9 mouse cellular contexts compared by ENCODE assay signal in the genomic region with DNA sequence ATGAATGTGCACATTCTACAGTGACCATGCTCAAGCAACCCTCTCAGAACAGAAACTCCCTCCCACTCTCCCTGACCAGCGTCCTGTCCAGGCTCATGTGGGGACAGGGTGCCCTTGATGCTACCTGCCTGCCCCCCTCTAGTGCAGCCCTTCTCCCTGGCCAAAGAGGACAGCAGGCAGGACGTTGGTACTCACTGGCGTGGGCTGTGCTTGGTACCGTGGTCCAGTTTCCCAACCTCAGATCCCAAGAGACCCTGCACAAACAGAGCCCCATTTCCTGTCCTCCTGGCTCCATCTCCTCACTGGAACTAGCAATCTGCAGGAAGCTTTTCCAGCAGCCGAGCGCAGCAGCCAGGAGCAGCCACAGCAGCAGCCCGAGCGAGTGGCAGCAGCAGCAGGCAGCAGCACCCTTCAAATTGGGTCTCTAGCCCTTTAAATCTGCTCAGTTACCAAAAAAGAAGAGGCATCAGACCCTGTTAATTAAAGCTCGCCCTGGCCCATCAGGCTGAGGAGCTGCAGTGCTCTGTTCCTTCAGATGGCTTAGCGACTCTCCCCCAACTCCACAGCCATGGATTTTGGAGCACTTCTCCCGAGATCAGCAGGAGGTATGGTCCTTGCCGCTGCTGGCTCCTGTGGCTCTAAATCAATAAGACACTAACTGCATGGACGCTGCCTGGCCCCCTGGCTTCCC. TPM values are rescaled to one million over a fixed set of nuclear protein-coding genes. Genes with fewer than 3 reads are reported as not detected.
DNase-seq lines count a peak whose midpoint lies in the region; ATAC-seq lines count a peak whose summit lies in the region.
"Had no signal": no experiment of that assay in that cellular context is flagged by ENCODE, and none has a peak within 500 bp of the region (broad histone marks: within the 10 kb centered on the region; RNA-seq: fewer than 3 reads in every experiment).

Gene A330070K13Rik, minus strand, starts transcription at position 410 of the 691 bp plus-strand sequence.

- H3K27ac ChIP-seq in forebrain, embryonic 11.5 days (ENCODE audit: low read depth, low read length): no peak within 1 kb of the TSS

- H3K4me2 ChIP-seq in forebrain, embryonic 11.5 days (ENCODE audit: low read depth, low read length, severe bottlenecking): peak within 1 kb of the TSS; percentile 27; the same call in 1 of the 2 replicates

- no peak for ATAC-seq in forebrain, embryonic 11.5 days (replicated peaks; ENCODE audit: low FRiP score)
- no peak for ATAC-seq in megakaryocyte-erythroid progenitor cell, adult 5-6 weeks (replicated peaks; ENCODE audit: low FRiP score, low TSS enrichment, poor library complexity, severe bottlenecking)

- no peaks in the 10 kb centered on the region for H3K9me3 ChIP-seq in forebrain, embryonic 11.5 days (ENCODE audit: control insufficient read depth, low read length)

- intact Hi-C loops in left cerebral cortex, postnatal 14 days (cut with DNase I): loop anchor here (10.0 kb wide), 1 partner anchor 430 kb away; no protein-coding TSS in a partner anchor
- intact Hi-C loops in gastrocnemius, postnatal 14 days (cut with DNase I; ENCODE audit: low total_unique reads): no loop called here

- 16% methylated on average over 13 of the region's 13 CpGs for WGBS in forebrain, embryonic 11.5 days

- no peaks in the 10 kb centered on the region for H3K36me3 ChIP-seq in forebrain, embryonic 11.5 days (ENCODE audit: control insufficient read depth, insufficient read depth, low read length)

- H3K9ac ChIP-seq in forebrain, embryonic 11.5 days (ENCODE audit: low read length): peak within 1 kb of the TSS; percentile 16; the same call in 1 of the 2 replicates

- H3K27me3 ChIP-seq in forebrain, embryonic 11.5 days (ENCODE audit: control insufficient read depth, insufficient read depth, low read length): no peaks in the 10 kb centered on the region

- H3K4me3 ChIP-seq in forebrain, embryonic 11.5 days (ENCODE audit: low read depth, low read length): no peak within 1 kb of the TSS

- peak; percentile 32 to 39 for DNase-seq in layer of hippocampus, postnatal 10 days (ENCODE audit: low spot score in 2 of 2)
- no peak for DNase-seq in layer of hippocampus, adult 11-12 months (ENCODE audit: low spot score)
- no peak for DNase-seq in forebrain, embryonic 11.5 days (ENCODE audit: low spot score)
- DNase-seq in left cerebral cortex, postnatal 14 days (ENCODE audit: low spot score in 2 of 2): peak; percentile 12 to 34
- peak; percentile 31 for DNase-seq in right cerebral cortex, adult 18-20 months
- DNase-seq in gastrocnemius, postnatal 14 days: no peak

- H3K4me1 ChIP-seq in forebrain, embryonic 11.5 days (replicated peaks; ENCODE audit: control insufficient read depth, insufficient read depth, low read length): no peaks in the 10 kb centered on the region

RNA-seq across cellular contexts. Expression of gene A330070K13Rik, which starts in this region (rescaled TPM):
- total RNA-seq in layer of hippocampus, postnatal 10 days (2021): 1 to 10 TPM; 1.0 to 2.1 TPM
- polyA plus RNA-seq in forebrain, embryonic 11.5 days (2014; fragmentation: Nextera tagmentation; extraction: Ambion mirVana): not detected in 2 replicates
- total RNA-seq in left cerebral cortex, postnatal 14 days (2021): 1 to 10 TPM; 1.4 to 1.7 TPM
- not detected in 2 replicates for total RNA-seq in megakaryocyte-erythroid progenitor cell, adult 5-6 weeks (2014; fragmentation: Nextera tagmentation)
- total RNA-seq in megakaryocyte-erythroid progenitor cell, adult 5-6 weeks (2017): not detected in 2 replicates
- not detected for total RNA-seq in gastrocnemius, postnatal 14 days (2021)
- polyA plus RNA-seq: large intestine, adult 2 months; spleen, adult 2 months had no signal

Comparison
In these comparisons a context has a peak if more than half of its experiments do, and no peak if none do; other contexts are left out.
1. DNase-seq: peak in layer of hippocampus, postnatal 10 days (2 of 2), left cerebral cortex, postnatal 14 days (2 of 2) and right cerebral cortex, adult 18-20 months (single experiment); none in layer of hippocampus, adult 11-12 months (single experiment), forebrain, embryonic 11.5 days (single experiment) and gastrocnemius, postnatal 14 days (single experiment).